Mouse (Mus musculus): ENCODE results near the gene Junb.

Junb gene

DNA sequence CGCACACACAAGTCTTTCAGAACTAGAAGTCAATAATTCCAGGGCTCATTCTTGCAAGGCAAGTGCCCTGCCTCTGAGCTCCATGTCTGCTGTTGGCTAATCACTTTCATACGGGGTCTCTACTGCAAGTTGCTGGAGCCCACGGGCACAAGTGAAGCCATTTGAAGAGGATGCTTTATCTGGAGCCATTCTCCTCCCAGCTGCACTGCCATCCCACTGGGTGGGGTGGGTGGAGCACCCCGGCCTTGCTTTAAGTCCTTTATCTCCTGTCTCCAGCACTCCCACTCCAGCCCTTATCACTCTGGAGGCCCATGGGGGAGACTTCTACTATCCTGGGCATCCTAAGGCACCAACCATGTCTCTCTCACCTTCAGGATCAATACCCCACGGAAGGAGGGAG lies 7.6 kb downstream of the Junb start:
- peaks cover 73% of the 10 kb centered on the region for H3K4me1 ChIP-seq (replicated peaks; ENCODE audit: low read depth, low read length)
- TF ChIP-seq POU5F1 (IDR thresholded peaks at IDR 0.05; ENCODE audit: borderline replicate concordance, low read length) (no peak), CTCF (conservative IDR thresholded peaks at IDR 0.05; ENCODE audit: low read length) (no peak), NANOG (IDR thresholded peaks at IDR 0.05; ENCODE audit: borderline replicate concordance, low read length) (no peak)
- H3K4me3 ChIP-seq (replicated peaks; ENCODE audit: low read length): peak overlapping the region; percentile 86
- peaks cover 46% of the 10 kb centered on the region for H3K36me3 ChIP-seq (ENCODE audit: insufficient read depth, low read length)
- H3K27me3 ChIP-seq (ENCODE audit: insufficient read depth, low read length): no peaks in the 10 kb centered on the region
- no peaks in the 10 kb centered on the region for H3K9me3 ChIP-seq (ENCODE audit: low read length)

- Histone ChIP-seq H3K9me3 (ENCODE audit: low read length) (no peaks in the 10 kb centered on the region), H3K4me3 (replicated peaks; ENCODE audit: low read length) (peak overlapping the region; percentile 86), H3K36me3 (ENCODE audit: insufficient read depth, low read length) (peaks cover 46% of the 10 kb centered on the region), H3K27me3 (ENCODE audit: insufficient read depth, low read length) (no peaks in the 10 kb centered on the region), H3K4me1 (replicated peaks; ENCODE audit: low read depth, low read length) (peaks cover 67% of the 10 kb centered on the region)
- TF ChIP-seq NANOG (IDR thresholded peaks at IDR 0.05; ENCODE audit: borderline replicate concordance, low read length) (no peak), POU5F1 (IDR thresholded peaks at IDR 0.05; ENCODE audit: borderline replicate concordance, low read length) (no peak), CTCF (conservative IDR thresholded peaks at IDR 0.05; ENCODE audit: low read length) (no peak)
Observed at GRCm38 (mm10) chr8:84970135-84970790, 8.3 kb downstream of the Junb start.

GRCm38 (mm10) chr8:84969241-84970134 lies 9.0 kb downstream of the Junb start, which contains the start of the genes Gm49661, Prdx2 and Rnaseh2a:
Gm49661 (minus strand) TSS chr8:84969433.
Prdx2 (plus strand) TSS chr8:84969587.
Rnaseh2a (minus strand) TSS chr8:84969767.
- Histone ChIP-seq H3K27me3 (ENCODE audit: insufficient read depth, low read length) (no peaks in the 10 kb centered on the region), H3K4me1 (replicated peaks; ENCODE audit: low read depth, low read length) (peaks cover 64% of the 10 kb centered on the region), H3K9me3 (ENCODE audit: low read length) (no peaks in the 10 kb centered on the region), H3K36me3 (ENCODE audit: insufficient read depth, low read length) (peaks cover 46% of the 10 kb centered on the region), H3K4me3 (replicated peaks; ENCODE audit: low read length) (peak within 1 kb of the TSS; percentile 86)
- no peak for TF ChIP-seq POU5F1 (IDR thresholded peaks at IDR 0.05; ENCODE audit: borderline replicate concordance, low read length)
- TF ChIP-seq NANOG (IDR thresholded peaks at IDR 0.05; ENCODE audit: borderline replicate concordance, low read length): no peak
- no peak for TF ChIP-seq CTCF (conservative IDR thresholded peaks at IDR 0.05; ENCODE audit: low read length)

DNA sequence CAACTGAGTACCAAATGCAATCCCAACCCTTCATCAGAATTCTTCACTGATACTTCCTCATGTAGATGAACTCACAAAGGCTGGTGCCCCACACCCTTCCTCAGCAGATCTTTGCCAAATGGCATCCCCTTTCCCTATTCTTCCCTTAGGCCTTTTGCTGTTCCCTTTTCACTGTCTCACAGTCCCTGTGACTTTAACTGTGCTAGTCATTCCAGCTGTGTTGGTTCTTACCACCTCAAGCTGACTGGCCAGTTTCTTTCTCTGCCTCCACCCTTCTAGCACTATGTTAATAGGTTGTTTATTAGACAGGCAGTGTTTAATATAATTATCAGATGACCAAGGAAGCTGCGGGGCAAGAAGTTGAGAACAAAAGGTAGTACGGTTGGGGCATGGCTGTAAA lies 9.9 kb downstream of the Junb start:
- Histone ChIP-seq H3K9me3 (ENCODE audit: low read length) (no peaks in the 10 kb centered on the region), H3K4me1 (replicated peaks; ENCODE audit: low read depth, low read length) (peaks cover 59% of the 10 kb centered on the region), H3K4me3 (replicated peaks; ENCODE audit: low read length) (peak overlapping the region; percentile 86), H3K36me3 (ENCODE audit: insufficient read depth, low read length) (peaks cover 47% of the 10 kb centered on the region), H3K27me3 (ENCODE audit: insufficient read depth, low read length) (no peaks in the 10 kb centered on the region)
- TF ChIP-seq NANOG (IDR thresholded peaks at IDR 0.05; ENCODE audit: borderline replicate concordance, low read length): no peak
- TF ChIP-seq CTCF (conservative IDR thresholded peaks at IDR 0.05; ENCODE audit: low read length): no peak
- TF ChIP-seq POU5F1 (IDR thresholded peaks at IDR 0.05; ENCODE audit: borderline replicate concordance, low read length): no peak

- Histone ChIP-seq H3K4me3 (replicated peaks; ENCODE audit: low read length) (peak overlapping the region; percentile 86; the same call in 1 of the 2 replicates), H3K36me3 (ENCODE audit: insufficient read depth, low read length) (peaks cover 44% of the 10 kb centered on the region), H3K4me1 (replicated peaks; ENCODE audit: low read depth, low read length) (peaks cover 55% of the 10 kb centered on the region), H3K27me3 (ENCODE audit: insufficient read depth, low read length) (no peaks in the 10 kb centered on the region), H3K9me3 (ENCODE audit: low read length) (no peaks in the 10 kb centered on the region)
- TF ChIP-seq POU5F1 (IDR thresholded peaks at IDR 0.05; ENCODE audit: borderline replicate concordance, low read length) (no peak), NANOG (IDR thresholded peaks at IDR 0.05; ENCODE audit: borderline replicate concordance, low read length) (no peak), CTCF (conservative IDR thresholded peaks at IDR 0.05; ENCODE audit: low read length) (no peak)
Observed at GRCm38 (mm10) chr8:84967532-84968304, 10.8 kb downstream of the Junb start.

GRCm38 (mm10) chr8:84966603-84967002 lies 11.9 kb downstream of the Junb start:
- peaks cover 52% of the 10 kb centered on the region for H3K4me1 ChIP-seq (replicated peaks; ENCODE audit: low read depth, low read length)
- no peak overlapping the region; the same call in 1 of the 2 replicates for H3K4me3 ChIP-seq (replicated peaks; ENCODE audit: low read length)
- no peaks in the 10 kb centered on the region for H3K9me3 ChIP-seq (ENCODE audit: low read length)
- TF ChIP-seq CTCF (conservative IDR thresholded peaks at IDR 0.05; ENCODE audit: low read length) (no peak), POU5F1 (IDR thresholded peaks at IDR 0.05; ENCODE audit: borderline replicate concordance, low read length) (no peak), NANOG (IDR thresholded peaks at IDR 0.05; ENCODE audit: borderline replicate concordance, low read length) (no peak)
- no peaks in the 10 kb centered on the region for H3K27me3 ChIP-seq (ENCODE audit: insufficient read depth, low read length)
- peaks cover 44% of the 10 kb centered on the region for H3K36me3 ChIP-seq (ENCODE audit: insufficient read depth, low read length)

- TF ChIP-seq NANOG (IDR thresholded peaks at IDR 0.05; ENCODE audit: borderline replicate concordance, low read length): no peak
- no peak for TF ChIP-seq POU5F1 (IDR thresholded peaks at IDR 0.05; ENCODE audit: borderline replicate concordance, low read length)
- no peak for TF ChIP-seq CTCF (conservative IDR thresholded peaks at IDR 0.05; ENCODE audit: low read length)
- no peaks in the 10 kb centered on the region for H3K9me3 ChIP-seq (ENCODE audit: low read length)
- peak overlapping the region; percentile 92 for H3K4me3 ChIP-seq (replicated peaks; ENCODE audit: low read length)
- H3K27me3 ChIP-seq (ENCODE audit: insufficient read depth, low read length): no peaks in the 10 kb centered on the region
- peaks cover 45% of the 10 kb centered on the region for H3K4me1 ChIP-seq (replicated peaks; ENCODE audit: low read depth, low read length)
- peaks cover 44% of the 10 kb centered on the region for H3K36me3 ChIP-seq (ENCODE audit: insufficient read depth, low read length)
Observed at GRCm38 (mm10) chr8:84965731-84966291, 12.7 kb downstream of the Junb start.

Measured in E14TG2a.4 (cell line).